Mouse (Mus musculus): ENCODE data around the gene Hsf4. TPM values are rescaled to one million over a fixed set of nuclear protein-coding genes. Genes with fewer than 3 reads are reported as not detected.

Hsf4 gene
- polyA plus RNA-seq, 1 experiment from 2014 or later: 0.24 TPM

- ATAC-seq (ENCODE audit: insufficient read depth, low FRiP score, low read depth): peak; percentile 36; the same call in 1 of the 2 replicates
- Histone ChIP-seq H3K9ac (no peak overlapping the region), H3K27ac (no peak overlapping the region), H3K4me2 (peak overlapping the region; percentile 81), H3K9me3 (no peaks in the 10 kb centered on the region), H3K27me3 (replicated peaks) (peaks cover 78% of the 10 kb centered on the region), H3K4me3 (replicated peaks) (peak overlapping the region; percentile 42), H3K4me1 (peaks cover 26% of the 10 kb centered on the region), H3K36me3 (0 out of 2 replicates have a peak, but pooled peaks cover 2% of the 10 kb centered on the region)
- WGBS: 4% methylated on average over 30 of the region's 30 CpGs
Measured at GRCm38 (mm10) chr8:105276292-105277120, 6.9 kb downstream of the Hsf4 start.

GRCm38 (mm10) chr8:105278911-105279334 is 9.3 kb downstream of the Hsf4 start:
- Histone ChIP-seq H3K4me1 (peaks cover 30% of the 10 kb centered on the region), H3K4me2 (peak overlapping the region; percentile 55), H3K9me3 (no peaks in the 10 kb centered on the region), H3K36me3 (0 out of 2 replicates have a peak, but pooled peaks cover 11% of the 10 kb centered on the region), H3K27ac (no peak overlapping the region), H3K4me3 (replicated peaks) (peak overlapping the region; percentile 18; the same call in 1 of the 2 replicates), H3K9ac (no peak overlapping the region), H3K27me3 (replicated peaks) (peaks cover 58% of the 10 kb centered on the region)
- peak; percentile 73 for ATAC-seq (ENCODE audit: insufficient read depth, low FRiP score, low read depth)
- WGBS: 3% methylated on average over 28 of the region's 28 CpGs

- Histone ChIP-seq H3K4me2 (no peak overlapping the region), H3K27ac (no peak overlapping the region), H3K36me3 (0 out of 2 replicates have a peak, but pooled peaks cover 11% of the 10 kb centered on the region), H3K4me1 (peaks cover 24% of the 10 kb centered on the region), H3K27me3 (replicated peaks) (peaks cover 42% of the 10 kb centered on the region), H3K9me3 (no peaks in the 10 kb centered on the region), H3K4me3 (replicated peaks) (no peak overlapping the region), H3K9ac (no peak overlapping the region)
- ATAC-seq (ENCODE audit: insufficient read depth, low FRiP score, low read depth): no peak
- WGBS: 67% methylated on average over 3 of the region's 3 CpGs
Measured at GRCm38 (mm10) chr8:105280567-105280966, 11.0 kb downstream of the Hsf4 start.

- no peak overlapping the region for H3K4me2 ChIP-seq
- H3K4me1 ChIP-seq: peaks cover 14% of the 10 kb centered on the region; the same call in 1 of the 2 replicates
- peaks cover 30% of the 10 kb centered on the region for H3K27me3 ChIP-seq (replicated peaks)
- H3K36me3 ChIP-seq: 0 out of 2 replicates have a peak, but pooled peaks cover 11% of the 10 kb centered on the region
- no peak for ATAC-seq (ENCODE audit: insufficient read depth, low FRiP score, low read depth)
- no peaks in the 10 kb centered on the region for H3K9me3 ChIP-seq
- 82% methylated on average over 12 of the region's 12 CpGs for WGBS
- no peak overlapping the region for H3K9ac ChIP-seq
- no peak overlapping the region for H3K27ac ChIP-seq
- H3K4me3 ChIP-seq (replicated peaks): no peak overlapping the region
Measured at GRCm38 (mm10) chr8:105281821-105282220, 12.2 kb downstream of the Hsf4 start.

GRCm38 (mm10) chr8:105282239-105282638 is 12.6 kb downstream of the Hsf4 start:
- Histone ChIP-seq H3K36me3 (0 out of 2 replicates have a peak, but pooled peaks cover 11% of the 10 kb centered on the region), H3K27ac (no peak overlapping the region), H3K27me3 (replicated peaks) (peaks cover 26% of the 10 kb centered on the region), H3K4me2 (no peak overlapping the region), H3K9ac (no peak overlapping the region), H3K4me1 (peaks cover 14% of the 10 kb centered on the region; the same call in 1 of the 2 replicates), H3K4me3 (replicated peaks) (no peak overlapping the region), H3K9me3 (no peaks in the 10 kb centered on the region)
- 80% methylated on average over 4 of the region's 4 CpGs for WGBS
- ATAC-seq (ENCODE audit: insufficient read depth, low FRiP score, low read depth): no peak

GRCm38 (mm10) chr8:105283074-105283473 is 13.5 kb downstream of the Hsf4 start:
- peaks cover 15% of the 10 kb centered on the region for H3K4me1 ChIP-seq
- H3K4me3 ChIP-seq (replicated peaks): no peak overlapping the region
- H3K9me3 ChIP-seq: no peaks in the 10 kb centered on the region
- peak; percentile 53; the same call in 1 of the 2 replicates for ATAC-seq (ENCODE audit: insufficient read depth, low FRiP score, low read depth)
- 33% methylated on average over 23 of the region's 23 CpGs for WGBS
- no peak overlapping the region for H3K27ac ChIP-seq
- 0 out of 2 replicates have a peak, but pooled peaks cover 11% of the 10 kb centered on the region for H3K36me3 ChIP-seq
- H3K4me2 ChIP-seq: no peak overlapping the region; the same call in 1 of the 2 replicates
- no peak overlapping the region for H3K9ac ChIP-seq
- peaks cover 18% of the 10 kb centered on the region for H3K27me3 ChIP-seq (replicated peaks)

GRCm38 (mm10) chr8:105285514-105285913 is 15.9 kb downstream of the Hsf4 start:
- Histone ChIP-seq H3K4me3 (replicated peaks) (no peak overlapping the region), H3K9me3 (no peaks in the 10 kb centered on the region), H3K4me2 (no peak overlapping the region), H3K27ac (no peak overlapping the region), H3K9ac (no peak overlapping the region), H3K4me1 (peaks cover 23% of the 10 kb centered on the region), H3K36me3 (0 out of 2 replicates have a peak, but pooled peaks cover 11% of the 10 kb centered on the region), H3K27me3 (replicated peaks) (peaks cover 7% of the 10 kb centered on the region)
- ATAC-seq (ENCODE audit: insufficient read depth, low FRiP score, low read depth): no peak
- WGBS: 49% methylated on average over 12 of the region's 12 CpGs

GRCm38 (mm10) chr8:105286907-105287306 is 17.3 kb downstream of the Hsf4 start:
- Histone ChIP-seq H3K9me3 (no peaks in the 10 kb centered on the region), H3K27me3 (replicated peaks) (peaks cover 10% of the 10 kb centered on the region), H3K36me3 (0 out of 2 replicates have a peak, but pooled peaks cover 6% of the 10 kb centered on the region), H3K4me2 (no peak overlapping the region), H3K27ac (no peak overlapping the region), H3K4me3 (replicated peaks) (no peak overlapping the region), H3K9ac (no peak overlapping the region), H3K4me1 (peaks cover 27% of the 10 kb centered on the region)
- ATAC-seq (ENCODE audit: insufficient read depth, low FRiP score, low read depth): no peak
- WGBS: 83% methylated on average over 4 of the region's 4 CpGs

- Histone ChIP-seq H3K27ac (no peak overlapping the region), H3K9ac (no peak overlapping the region), H3K4me3 (replicated peaks) (peak overlapping the region; percentile 57; the same call in 1 of the 2 replicates), H3K9me3 (no peaks in the 10 kb centered on the region), H3K4me2 (peak overlapping the region; percentile 84), H3K36me3 (no peaks in the 10 kb centered on the region), H3K4me1 (peaks cover 24% of the 10 kb centered on the region), H3K27me3 (replicated peaks) (peaks cover 10% of the 10 kb centered on the region)
- 83% methylated on average over 5 of the region's 5 CpGs for WGBS
- ATAC-seq (ENCODE audit: insufficient read depth, low FRiP score, low read depth): no peak
Measured at GRCm38 (mm10) chr8:105288231-105288630, 18.6 kb downstream of the Hsf4 start.

- H3K27ac ChIP-seq: peak overlapping the region; percentile 91
- peak overlapping the region; percentile 57 for H3K4me3 ChIP-seq (replicated peaks)
- peaks cover 23% of the 10 kb centered on the region for H3K4me1 ChIP-seq
- WGBS: under 1% methylated on average over 53 of the region's 53 CpGs
- H3K9ac ChIP-seq: peak overlapping the region; percentile 34; the same call in 1 of the 2 replicates
- H3K27me3 ChIP-seq (replicated peaks): peaks cover 10% of the 10 kb centered on the region
- no peaks in the 10 kb centered on the region for H3K9me3 ChIP-seq
- H3K4me2 ChIP-seq: peak overlapping the region; percentile 84
- ATAC-seq (ENCODE audit: insufficient read depth, low FRiP score, low read depth): peak; percentile 89
- no peaks in the 10 kb centered on the region for H3K36me3 ChIP-seq
Measured at GRCm38 (mm10) chr8:105288958-105289732, 19.5 kb downstream of the Hsf4 start.

- peaks cover 23% of the 10 kb centered on the region for H3K4me1 ChIP-seq
- H3K9me3 ChIP-seq: no peaks in the 10 kb centered on the region
- peak within 1 kb of the TSS; percentile 91 for H3K27ac ChIP-seq
- H3K4me3 ChIP-seq (replicated peaks): peak within 1 kb of the TSS; percentile 57
- 0 out of 2 replicates have a peak, but pooled peaks have one; percentile 6 for ATAC-seq (ENCODE audit: insufficient read depth, low FRiP score, low read depth)
- H3K27me3 ChIP-seq (replicated peaks): peaks cover 10% of the 10 kb centered on the region
- WGBS: 3% methylated on average over 43 of the region's 43 CpGs
- H3K9ac ChIP-seq: peak within 1 kb of the TSS; percentile 34; the same call in 1 of the 2 replicates
- H3K36me3 ChIP-seq: no peaks in the 10 kb centered on the region
- H3K4me2 ChIP-seq: peak within 1 kb of the TSS; percentile 84
Measured at GRCm38 (mm10) chr8:105289805-105290460, 20.3 kb downstream of the Hsf4 start, which contains the start of gene 4931428F04Rik. Gene 4931428F04Rik (minus strand): TSS chr8:105289864.

All from stomach, embryonic 15.5 days (tissue).